Mouse (Mus musculus): ENCODE results near the gene Ift46. TPM values are rescaled to one million over a fixed set of nuclear protein-coding genes. Genes with fewer than 3 reads are reported as not detected.

Ift46 gene
- 98.3 and 109 TPM in 2 replicates for polyA plus RNA-seq (2015; fragmentation: Nextera tagmentation; extraction: Ambion mirVana)

DNA sequence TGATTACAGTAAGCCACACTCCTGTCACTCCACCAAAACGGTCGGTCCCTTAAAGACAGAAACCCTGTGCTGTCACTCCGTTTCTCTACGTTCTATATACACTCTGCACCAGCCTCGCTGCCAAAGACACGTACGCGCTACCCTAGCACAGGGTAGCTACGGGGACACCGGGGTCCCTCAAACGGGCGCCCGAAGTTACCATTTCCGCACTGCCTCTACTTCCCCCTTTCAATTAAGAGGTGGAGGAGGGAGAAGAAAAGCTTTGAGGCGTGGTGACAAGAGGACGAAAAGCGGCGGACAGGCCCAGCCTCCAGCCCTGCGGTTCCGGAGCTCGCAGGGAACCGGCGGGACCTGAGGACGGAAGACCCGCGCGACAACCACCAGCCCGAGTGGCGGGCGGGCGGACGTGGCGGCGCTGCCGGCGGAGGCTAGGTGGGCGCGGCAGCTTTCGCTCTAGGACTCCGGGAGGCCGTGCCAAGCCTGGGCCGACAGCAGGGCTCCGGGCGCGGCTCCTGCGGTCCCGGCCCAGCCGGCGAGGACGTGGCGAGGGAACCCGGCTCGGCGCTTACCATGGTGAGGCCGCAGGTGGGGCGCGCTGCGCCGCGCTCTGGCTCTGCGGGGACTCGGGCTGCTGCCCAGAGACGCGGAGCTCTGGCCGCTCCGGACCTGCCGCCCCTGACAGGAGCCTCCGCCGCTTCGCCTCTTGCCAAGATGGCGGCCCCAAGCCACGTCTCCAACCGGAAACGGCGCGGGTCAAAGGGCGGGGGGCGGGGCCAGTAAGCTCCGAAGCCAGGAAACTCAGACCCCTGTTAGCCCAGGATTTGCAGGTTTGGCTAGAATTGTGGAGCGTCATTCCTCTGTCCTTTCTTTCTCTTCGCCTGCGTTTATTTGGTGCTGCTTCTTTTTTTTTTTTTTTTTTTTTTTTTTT is at the start of gene Ift46, which contains the start of gene Arcn1:
Gene Ift46, plus strand, starts transcription at position 808 of the 928 bp plus-strand sequence.
Gene Arcn1, minus strand, starts transcription at position 745 of the 928 bp plus-strand sequence.
- peak within 1 kb of the TSS; percentile 96 for H3K4me3 ChIP-seq (replicated peaks; ENCODE audit: low read depth, low read length)
- peak within 1 kb of the TSS; percentile 77 for H3K4me2 ChIP-seq (ENCODE audit: low read length)
- ATAC-seq (replicated peaks; ENCODE audit: low FRiP score, low read depth) (peak; percentile 90), DNase-seq (ENCODE audit: low spot score) (peak; percentile 93)
- H3K36me3 ChIP-seq (ENCODE audit: insufficient read depth, low read length): no peaks in the 10 kb centered on the region
- TF ChIP-seq CTCF (IDR thresholded peaks at IDR 0.05; ENCODE audit: low read depth): 0 out of 2 replicates have a peak, but pooled peaks have one; percentile 16
- H3K27me3 ChIP-seq (ENCODE audit: insufficient read depth, low read length): no peaks in the 10 kb centered on the region
- H3K9ac ChIP-seq (ENCODE audit: low read depth, low read length): peak within 1 kb of the TSS; percentile 99
- H3K4me1 ChIP-seq (replicated peaks; ENCODE audit: insufficient read depth, low read length): peaks cover 4% of the 10 kb centered on the region
- H3K27ac ChIP-seq: peak within 1 kb of the TSS; percentile 99
- WGBS: under 1% methylated on average over 79 of the region's 82 CpGs
- no peaks in the 10 kb centered on the region for H3K9me3 ChIP-seq (replicated peaks; ENCODE audit: low read length)

DNA sequence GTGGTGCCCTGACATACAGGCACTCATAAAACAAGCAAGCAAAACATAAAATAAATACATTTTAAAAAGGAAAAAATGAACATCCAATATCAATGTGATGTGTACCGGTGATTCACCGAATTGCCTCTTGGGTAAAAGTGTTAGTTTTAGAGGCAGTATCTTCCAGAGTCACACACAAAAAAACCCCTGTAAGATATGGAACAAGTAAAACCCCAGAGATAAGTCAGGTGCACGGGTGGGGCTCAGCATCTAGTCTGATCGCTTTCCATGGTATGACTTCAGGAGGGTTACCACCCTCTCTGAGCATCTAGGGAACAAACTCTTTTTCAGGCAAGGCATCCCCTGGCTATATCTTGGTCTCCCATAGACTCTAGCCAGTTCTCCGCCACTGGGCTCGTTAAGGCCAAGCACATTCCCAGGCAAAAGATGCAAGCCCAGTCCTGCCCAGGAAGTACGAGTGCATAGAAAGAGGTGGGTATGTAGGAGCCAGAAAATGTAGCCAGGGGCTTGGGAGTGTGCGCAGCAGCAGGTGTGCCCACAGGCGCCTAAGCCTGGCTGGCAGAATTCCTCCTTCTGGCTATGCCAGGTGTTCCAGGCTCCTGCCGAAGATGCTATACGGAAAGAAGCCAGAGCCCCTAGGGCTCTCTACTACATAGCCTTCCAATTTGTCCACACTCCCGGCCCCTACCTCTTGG is 48.6 kb upstream of the Ift46 start:
- no peak overlapping the region for H3K9ac ChIP-seq (ENCODE audit: low read depth, low read length)
- no peak for TF ChIP-seq CTCF (IDR thresholded peaks at IDR 0.05; ENCODE audit: low read depth)
- ATAC-seq (replicated peaks; ENCODE audit: low FRiP score, low read depth) (no peak), DNase-seq (ENCODE audit: low spot score) (no peak)
- no peaks in the 10 kb centered on the region for H3K9me3 ChIP-seq (replicated peaks; ENCODE audit: low read length)
- 87% methylated on average over 12 of the region's 12 CpGs for WGBS
- H3K36me3 ChIP-seq (ENCODE audit: insufficient read depth, low read length): peaks cover 22% of the 10 kb centered on the region; the same call in 1 of the 2 replicates
- no peak overlapping the region for H3K4me2 ChIP-seq (ENCODE audit: low read length)
- peaks cover 16% of the 10 kb centered on the region for H3K4me1 ChIP-seq (replicated peaks; ENCODE audit: insufficient read depth, low read length)
- no peak overlapping the region for H3K27ac ChIP-seq
- H3K4me3 ChIP-seq (replicated peaks; ENCODE audit: low read depth, low read length): no peak overlapping the region
- no peaks in the 10 kb centered on the region for H3K27me3 ChIP-seq (ENCODE audit: insufficient read depth, low read length)

DNA sequence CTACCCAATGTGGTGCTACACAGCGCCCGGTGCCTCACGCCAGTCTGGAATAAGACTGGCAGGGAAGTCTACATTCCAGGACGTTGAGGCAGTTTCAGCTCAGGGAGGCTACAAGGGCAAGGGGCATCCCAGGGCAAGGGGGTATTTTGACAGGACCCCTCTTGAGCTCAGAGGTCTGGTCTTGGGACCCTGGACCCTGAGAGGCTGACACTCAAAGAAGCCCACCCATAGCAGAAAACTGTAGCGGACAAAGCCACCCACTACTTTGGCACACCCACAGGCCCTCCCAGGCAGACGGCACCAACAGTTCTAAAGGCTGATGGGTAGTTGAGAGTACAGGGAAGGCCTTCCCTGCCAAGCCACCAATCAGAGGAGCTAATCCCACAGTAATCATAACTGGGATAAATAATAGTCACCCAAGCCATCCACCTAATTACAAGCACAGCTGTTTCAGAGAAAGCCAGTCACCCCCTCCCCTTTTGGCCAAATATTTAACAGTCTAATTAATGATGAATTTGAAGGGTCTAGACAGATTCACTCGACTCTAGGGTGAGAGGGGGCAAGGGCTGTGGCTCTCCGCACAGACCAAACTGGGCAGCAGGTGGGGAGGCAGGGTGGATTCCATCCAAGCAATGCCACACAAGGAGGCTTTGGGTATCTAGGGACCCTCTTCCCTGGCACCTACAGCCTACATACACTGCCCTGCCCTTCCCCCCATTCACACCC is 47.9 kb upstream of the Ift46 start:
- Histone ChIP-seq H3K4me3 (replicated peaks; ENCODE audit: low read depth, low read length) (no peak overlapping the region), H3K4me1 (replicated peaks; ENCODE audit: insufficient read depth, low read length) (peaks cover 21% of the 10 kb centered on the region), H3K27me3 (ENCODE audit: insufficient read depth, low read length) (no peaks in the 10 kb centered on the region), H3K9ac (ENCODE audit: low read depth, low read length) (no peak overlapping the region), H3K36me3 (ENCODE audit: insufficient read depth, low read length) (peaks cover 26% of the 10 kb centered on the region), H3K4me2 (ENCODE audit: low read length) (peak overlapping the region; percentile 76), H3K27ac (no peak overlapping the region), H3K9me3 (replicated peaks; ENCODE audit: low read length) (no peaks in the 10 kb centered on the region)
- no peak for TF ChIP-seq CTCF (IDR thresholded peaks at IDR 0.05; ENCODE audit: low read depth)
- no peak for DNase-seq (ENCODE audit: low spot score)
- no peak for ATAC-seq (replicated peaks; ENCODE audit: low FRiP score, low read depth)
- 66% methylated on average over 8 of the region's 8 CpGs for WGBS

DNA sequence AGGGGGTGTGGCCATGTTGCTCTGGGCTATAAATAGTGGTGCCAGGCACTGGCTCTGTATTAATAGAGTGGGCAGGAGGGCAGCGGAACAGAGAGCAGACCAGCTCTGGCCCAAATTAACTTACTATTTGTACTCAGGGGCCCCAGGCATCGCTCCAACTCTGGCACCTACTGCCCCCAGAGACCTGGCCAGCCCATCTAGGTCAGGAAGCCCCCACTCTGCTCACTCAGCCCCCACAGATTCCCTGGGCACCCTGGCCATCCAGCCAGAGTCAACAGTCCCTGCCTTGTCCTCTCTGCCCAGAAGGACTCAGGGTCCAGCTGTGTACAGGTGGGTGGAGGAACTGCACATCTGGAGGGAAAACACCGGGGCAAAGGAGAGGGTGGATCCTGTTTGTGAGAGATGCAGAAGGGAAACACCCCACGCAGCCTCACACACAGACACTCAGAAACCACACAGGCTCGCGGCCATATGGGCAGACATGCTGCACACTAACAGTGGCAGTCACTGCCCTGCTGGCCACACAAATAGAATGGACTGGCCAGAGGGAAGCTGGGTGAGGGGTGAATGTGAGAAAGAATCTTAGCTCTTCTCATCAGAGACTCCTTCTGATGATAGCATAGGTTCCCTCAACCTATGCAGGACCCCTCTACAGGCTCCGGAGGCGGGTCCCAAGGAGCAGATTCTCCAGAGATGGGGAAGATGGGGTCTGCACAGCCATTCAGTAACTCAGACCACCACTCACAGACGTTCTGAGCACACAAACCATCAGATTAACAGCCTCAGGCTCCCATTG is 47.2 kb upstream of the Ift46 start:
- peak overlapping the region; percentile 76 for H3K4me2 ChIP-seq (ENCODE audit: low read length)
- H3K4me1 ChIP-seq (replicated peaks; ENCODE audit: insufficient read depth, low read length): peaks cover 22% of the 10 kb centered on the region
- TF ChIP-seq CTCF (IDR thresholded peaks at IDR 0.05; ENCODE audit: low read depth): no peak
- H3K4me3 ChIP-seq (replicated peaks; ENCODE audit: low read depth, low read length): peak overlapping the region; percentile 54
- no peaks in the 10 kb centered on the region for H3K27me3 ChIP-seq (ENCODE audit: insufficient read depth, low read length)
- peak overlapping the region; percentile 51 for H3K27ac ChIP-seq
- peak; percentile 3; the same call in 1 of the 2 replicates for ATAC-seq (replicated peaks; ENCODE audit: low FRiP score, low read depth)
- DNase-seq (ENCODE audit: low spot score): no peak
- peak overlapping the region; percentile 64 for H3K9ac ChIP-seq (ENCODE audit: low read depth, low read length)
- no peaks in the 10 kb centered on the region for H3K9me3 ChIP-seq (replicated peaks; ENCODE audit: low read length)
- H3K36me3 ChIP-seq (ENCODE audit: insufficient read depth, low read length): peaks cover 21% of the 10 kb centered on the region
- WGBS: 11% methylated on average over 9 of the region's 9 CpGs

DNA sequence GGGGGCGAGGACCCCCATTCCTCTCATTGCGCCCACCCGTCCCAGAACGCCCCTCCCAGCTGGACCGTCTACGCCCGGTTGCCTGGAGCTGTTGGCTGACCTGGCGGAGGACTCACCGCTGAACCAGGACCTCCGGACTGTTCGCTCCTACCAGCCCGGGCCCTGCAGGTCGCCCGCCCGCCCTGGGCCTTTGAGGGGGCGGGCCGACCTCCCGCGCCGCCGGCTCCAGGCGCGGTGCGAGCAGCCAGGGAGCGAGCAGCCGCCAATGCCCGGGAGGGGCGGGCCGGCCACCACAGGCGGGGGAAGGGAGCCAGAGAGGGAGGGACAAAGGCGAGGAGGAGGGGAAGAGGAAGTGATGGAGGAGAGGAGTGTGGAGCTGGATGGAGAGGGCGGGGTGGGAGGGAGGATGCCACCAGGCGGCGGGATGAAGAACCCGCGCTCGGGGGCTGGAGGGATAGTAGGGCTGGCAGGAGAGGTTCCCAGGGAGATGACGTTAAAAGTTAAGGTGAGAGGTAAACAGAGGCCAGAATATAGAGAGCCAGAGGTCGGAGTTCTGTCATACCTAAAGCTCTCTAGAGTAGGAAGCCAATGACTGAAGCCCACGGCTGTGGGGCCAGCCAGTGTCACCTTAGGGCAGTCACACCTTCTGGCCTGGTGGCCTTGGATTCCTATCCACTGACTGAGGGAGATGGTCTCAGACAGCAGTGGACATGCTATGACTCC is 46.4 kb upstream of the Ift46 start:
- Histone ChIP-seq H3K4me1 (replicated peaks; ENCODE audit: insufficient read depth, low read length) (peaks cover 27% of the 10 kb centered on the region), H3K4me2 (ENCODE audit: low read length) (peak overlapping the region; percentile 76), H3K4me3 (replicated peaks; ENCODE audit: low read depth, low read length) (peak overlapping the region; percentile 54), H3K9ac (ENCODE audit: low read depth, low read length) (peak overlapping the region; percentile 64), H3K27ac (peak overlapping the region; percentile 51), H3K36me3 (ENCODE audit: insufficient read depth, low read length) (peaks cover 14% of the 10 kb centered on the region), H3K9me3 (replicated peaks; ENCODE audit: low read length) (no peaks in the 10 kb centered on the region), H3K27me3 (ENCODE audit: insufficient read depth, low read length) (no peaks in the 10 kb centered on the region)
- WGBS: 1% methylated on average over 40 of the region's 40 CpGs
- ATAC-seq (replicated peaks; ENCODE audit: low FRiP score, low read depth): peak; percentile 80
- TF ChIP-seq CTCF (IDR thresholded peaks at IDR 0.05; ENCODE audit: low read depth): peak; percentile 47; the same call in 1 of the 2 replicates
- DNase-seq (ENCODE audit: low spot score): peak; percentile 93

Data from kidney, postnatal 0 days (tissue).